Mouse (Mus musculus) spleen, postnatal 10 days (tissue): Measurements from ENCODE around the gene Abca1.

Experiments
- DNase-seq, 2 experiments: peaks; one replicate each; pipeline ENCODE4 v3.0.0; 2021 to 2022; ENCODE audit warnings: low spot score in 2 of 2

The Abca1 gene

DNA sequence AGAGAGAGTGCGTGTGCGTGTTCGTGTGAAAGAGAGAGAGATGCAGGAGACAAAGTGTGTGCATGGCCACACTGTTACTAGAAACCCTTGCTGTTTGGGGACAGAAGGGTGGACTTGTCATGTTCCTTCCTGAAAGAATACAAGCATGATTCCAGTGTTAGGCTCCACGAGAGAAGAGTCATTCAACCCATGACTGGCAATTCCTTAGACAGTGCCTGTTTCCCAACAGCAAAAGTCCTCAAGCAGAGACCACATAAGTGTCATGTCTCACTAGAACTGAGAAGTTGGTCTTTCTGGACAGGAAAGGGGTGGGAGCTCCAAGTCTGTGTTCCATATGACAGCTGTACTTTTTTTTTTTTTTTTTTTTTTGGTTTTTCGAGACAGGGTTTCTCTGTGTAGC lies 10.1 kb downstream of the Abca1 start:
- no peak for DNase-seq

DNA sequence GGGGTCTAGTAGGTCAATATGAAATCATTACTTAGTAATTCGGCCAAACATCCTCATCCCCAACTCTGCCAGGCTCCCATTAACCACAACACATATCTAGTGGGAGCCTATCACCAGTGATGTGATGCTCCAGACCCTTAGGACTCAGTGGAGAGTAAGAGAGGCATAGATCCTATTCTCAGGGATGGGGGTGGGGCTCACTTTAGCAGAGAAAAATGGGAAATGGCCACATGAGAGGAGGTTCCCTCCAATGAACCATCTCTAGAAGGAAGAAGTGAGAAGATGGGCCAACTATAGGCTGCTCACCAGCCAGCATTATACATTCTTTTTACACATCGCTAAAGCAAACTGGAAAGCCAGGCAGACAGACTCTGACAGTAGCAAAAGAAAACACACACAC lies 10.9 kb downstream of the Abca1 start:
- DNase-seq, result no peak

DNA sequence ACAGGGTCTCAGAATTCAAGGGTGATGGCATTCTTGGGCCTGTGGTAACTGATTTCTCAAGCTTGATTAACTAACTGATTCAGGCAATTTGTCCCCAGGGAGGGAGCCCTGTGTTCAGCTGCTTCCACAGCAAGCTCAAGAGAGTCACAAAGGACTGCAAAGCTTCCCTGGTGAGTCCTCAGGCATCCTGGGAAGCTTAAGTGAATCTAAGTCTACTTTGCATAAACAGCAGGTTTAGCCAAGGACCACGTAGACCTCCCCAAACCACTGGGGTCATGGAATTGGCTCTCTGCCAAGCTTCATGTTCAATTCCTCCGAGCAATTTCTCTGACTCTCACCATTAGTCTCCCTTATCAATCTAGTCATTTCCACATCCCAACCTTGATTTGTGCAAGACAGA lies 12.2 kb downstream of the Abca1 start:
- no peak for DNase-seq

DNA sequence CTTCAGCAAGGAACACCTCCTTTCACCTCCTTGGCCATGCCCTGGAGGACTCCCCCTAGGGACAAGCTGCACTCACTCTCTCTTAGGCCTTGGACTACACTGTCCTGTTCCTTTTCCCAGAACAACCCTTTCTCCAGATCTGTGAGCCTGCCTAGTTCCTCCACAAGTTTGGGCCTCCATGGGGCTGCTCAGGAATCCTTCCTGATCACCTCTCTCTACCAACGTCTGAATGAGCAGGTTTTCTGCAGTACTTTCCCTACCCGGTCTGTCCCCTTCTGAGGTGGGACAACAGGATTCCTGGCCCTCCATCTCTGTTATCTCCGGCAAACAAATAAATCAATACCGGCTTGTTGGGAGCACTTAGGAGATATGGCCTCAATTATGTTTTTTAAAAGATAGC lies 12.6 kb downstream of the Abca1 start:
- no peak for DNase-seq

DNA sequence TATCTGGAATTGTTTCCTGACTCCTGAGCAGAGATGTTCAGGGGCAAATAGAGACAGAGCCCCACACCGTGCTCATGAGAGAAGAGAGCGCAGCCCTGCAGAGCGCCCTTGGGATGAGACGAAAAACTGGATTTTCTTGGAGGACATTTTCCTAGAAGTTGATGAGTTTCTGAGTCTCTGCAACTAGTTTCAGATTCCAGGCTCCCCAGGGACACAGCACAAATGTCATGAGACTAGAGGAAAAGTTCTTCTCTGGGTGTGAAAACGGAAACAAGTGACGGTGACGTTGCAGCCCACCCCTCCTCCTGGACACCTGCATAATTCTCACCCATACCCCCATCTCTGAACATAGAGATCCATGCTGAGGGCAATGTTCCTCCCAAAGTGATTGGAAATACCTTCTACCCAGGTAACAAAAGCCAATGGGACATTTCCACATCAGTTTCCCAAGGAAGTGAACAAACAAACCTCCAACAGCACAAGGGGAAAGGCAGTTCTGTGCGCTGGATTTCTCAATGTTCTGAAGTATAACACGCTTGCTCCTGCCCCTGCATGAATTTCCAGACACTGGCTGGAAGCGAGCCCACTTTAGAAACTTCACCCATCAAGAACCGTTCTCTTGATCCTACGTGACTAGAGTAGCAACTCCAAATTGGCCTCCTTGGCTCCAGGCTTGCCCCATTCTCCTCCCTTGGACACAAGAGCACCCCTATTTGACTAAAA lies 13.3 kb downstream of the Abca1 start:
- DNase-seq, result no peak

DNA sequence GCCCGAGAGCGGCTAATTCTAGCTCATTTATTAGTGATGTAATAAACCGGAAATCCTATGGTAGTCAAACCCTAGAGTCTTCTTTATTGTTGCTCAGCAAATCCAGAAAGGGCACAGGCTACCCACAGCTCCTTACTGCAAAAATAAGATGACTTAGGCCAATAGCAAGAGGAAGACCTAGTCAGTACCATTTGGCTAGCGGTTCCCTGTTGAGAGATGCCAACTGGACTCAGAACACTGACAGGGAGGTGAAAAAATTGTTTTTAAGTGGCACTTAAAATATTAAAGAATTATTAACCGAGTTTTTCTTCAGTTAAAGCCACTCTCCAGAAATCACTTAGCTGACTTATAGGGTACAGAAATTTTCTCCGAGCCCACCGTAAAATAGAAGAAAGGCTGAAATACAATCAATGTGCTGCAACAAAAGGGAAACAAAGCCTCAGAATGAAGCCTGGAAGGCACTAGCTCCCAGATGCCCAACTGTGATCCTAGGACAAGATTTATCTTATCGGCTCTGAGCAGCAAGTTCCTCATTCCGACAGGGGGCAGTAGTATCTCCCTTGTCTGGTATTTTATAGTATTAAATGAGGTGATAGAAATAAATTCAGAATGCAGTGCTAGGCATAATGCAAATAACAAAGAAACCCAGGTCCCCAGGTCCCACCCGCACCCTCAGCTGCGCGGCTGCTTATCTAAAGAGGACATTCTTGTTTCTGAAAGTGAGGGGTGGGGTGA lies 14.1 kb downstream of the Abca1 start:
- no peak for DNase-seq

DNA sequence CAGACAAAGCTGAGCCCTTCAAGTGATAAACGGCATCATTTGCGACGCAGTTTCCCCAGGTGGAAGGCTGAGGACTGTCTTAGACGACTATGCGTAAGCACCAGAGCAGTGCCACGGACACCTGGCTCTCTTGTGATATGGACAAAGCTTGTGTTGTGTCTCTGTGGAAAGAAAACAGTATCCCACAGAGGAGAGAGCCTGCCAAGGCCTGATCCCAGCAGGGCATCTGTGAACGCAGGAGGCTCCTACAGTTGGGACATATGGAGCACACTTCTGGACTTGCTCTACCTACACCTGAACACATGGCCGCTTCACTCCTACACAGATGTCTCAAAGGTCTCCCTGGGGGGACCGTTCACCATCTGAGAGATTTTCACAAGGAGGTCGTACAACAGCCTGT lies 15.1 kb downstream of the Abca1 start:
- DNase-seq, result no peak

DNA sequence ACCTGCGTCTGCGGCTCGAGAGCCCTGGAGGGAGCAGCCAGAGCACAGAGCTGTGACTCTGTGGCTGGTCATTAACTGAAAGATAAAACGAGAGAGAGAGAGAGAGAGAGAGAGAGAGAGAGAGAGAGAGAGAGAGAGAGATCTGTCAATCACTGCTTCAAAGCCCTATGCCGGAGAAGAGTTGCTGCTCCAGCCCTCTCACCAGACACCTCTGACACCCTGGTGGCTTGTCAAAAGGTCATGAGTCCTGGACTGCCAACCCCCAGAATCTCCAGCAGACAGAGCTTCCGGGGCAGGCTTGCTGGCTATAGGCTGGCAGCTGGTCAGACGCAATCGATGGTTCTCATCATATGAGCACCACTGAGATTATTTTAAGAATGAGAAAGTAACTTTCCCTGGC lies 15.7 kb downstream of the Abca1 start:
- no peak for DNase-seq

DNA sequence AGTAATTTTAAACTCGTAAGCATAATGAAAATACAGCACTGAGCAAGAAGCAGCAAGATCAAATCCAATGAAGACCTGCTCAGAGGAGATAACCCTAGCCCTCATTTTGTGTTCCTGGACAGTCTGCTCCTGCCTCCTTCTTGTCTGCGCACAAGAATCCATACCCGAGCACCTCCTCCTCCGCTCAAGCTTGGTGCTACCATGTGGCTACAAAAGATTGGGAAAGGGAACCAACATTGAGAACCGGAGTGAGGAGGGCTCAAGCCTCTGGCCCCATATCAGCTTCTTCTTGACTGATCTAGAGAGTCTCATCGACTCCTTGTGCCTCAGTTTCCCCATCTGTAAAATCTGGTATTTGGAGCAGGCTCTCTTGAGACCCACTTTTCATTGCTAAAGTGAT lies 19.0 kb downstream of the Abca1 start:
- no peak for DNase-seq

DNA sequence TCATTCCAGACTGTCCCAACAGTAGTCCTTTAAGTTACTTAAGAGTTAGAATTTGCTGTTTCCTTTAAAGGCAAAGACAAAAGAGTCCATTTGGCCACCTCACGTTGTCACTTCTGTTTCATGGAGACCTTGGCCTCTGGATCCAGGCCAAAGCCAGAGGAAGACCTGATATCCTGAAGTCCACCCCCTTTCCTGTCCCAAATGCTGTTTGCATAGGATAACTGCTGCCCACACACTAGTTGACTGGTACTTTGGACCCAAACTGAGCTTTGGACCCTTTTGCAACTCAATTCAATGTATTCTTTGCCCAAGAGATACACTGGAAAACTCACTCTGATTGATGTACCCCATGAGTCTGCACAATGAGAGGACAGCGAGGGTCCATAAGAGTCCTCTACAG lies 20.2 kb downstream of the Abca1 start:
- no peak for DNase-seq

DNA sequence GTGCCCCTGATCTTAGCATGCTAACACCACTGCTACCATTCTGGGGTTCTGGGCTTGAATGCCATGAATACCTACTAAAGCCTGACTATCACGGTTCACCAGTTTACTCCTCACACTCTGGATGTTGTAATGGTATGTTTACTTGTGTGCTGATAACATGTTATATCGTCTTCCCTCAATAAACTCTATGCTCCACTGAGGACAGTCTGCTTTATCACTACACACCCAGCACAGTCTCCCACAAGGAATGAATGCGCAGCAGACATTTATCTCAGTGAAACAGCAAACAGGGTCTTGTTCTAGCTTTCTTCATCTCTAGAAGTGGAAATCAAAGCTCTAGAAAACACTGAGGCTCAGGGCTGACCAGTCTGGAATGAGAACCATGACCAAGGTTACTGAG lies 20.7 kb downstream of the Abca1 start:
- DNase-seq, result no peak

DNA sequence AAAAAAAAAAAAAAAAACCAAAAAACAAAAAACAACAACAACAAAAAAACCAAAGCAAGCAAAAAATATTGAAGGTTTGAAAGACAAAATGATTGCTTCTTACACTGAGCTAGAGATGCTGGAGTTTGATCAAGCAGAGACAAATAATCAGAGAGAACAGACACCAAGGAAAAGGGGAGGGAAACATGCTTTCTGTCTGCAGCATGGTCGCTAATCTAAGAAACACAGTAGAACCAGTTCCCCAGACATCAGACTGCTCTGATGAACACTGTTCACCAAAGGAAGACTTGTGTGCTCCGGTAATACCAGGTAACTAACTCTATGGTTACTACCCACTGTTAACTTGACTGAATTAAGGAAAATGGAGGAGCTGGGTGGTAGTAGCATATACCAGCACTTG lies 22.6 kb downstream of the Abca1 start:
- DNase-seq, result no peak

DNA sequence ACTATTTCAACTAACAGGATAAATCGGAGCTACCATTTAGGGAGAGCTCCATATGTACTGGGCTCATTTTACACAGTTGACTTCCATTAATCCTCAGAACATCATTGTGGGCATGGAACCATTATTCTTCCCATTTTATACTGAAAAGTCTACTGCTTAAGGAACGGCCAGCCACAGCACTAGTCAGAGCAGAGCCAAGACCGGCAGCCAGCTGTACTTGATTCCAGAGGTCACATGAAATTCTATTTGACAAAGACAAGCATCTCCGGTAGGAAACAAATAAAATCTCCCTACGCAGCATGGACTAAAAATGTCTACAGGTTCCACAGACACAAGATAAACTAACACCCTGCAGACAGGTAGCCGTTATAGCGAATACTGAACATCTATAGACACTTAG lies 24.9 kb downstream of the Abca1 start:
- DNase-seq, result no peak

DNA sequence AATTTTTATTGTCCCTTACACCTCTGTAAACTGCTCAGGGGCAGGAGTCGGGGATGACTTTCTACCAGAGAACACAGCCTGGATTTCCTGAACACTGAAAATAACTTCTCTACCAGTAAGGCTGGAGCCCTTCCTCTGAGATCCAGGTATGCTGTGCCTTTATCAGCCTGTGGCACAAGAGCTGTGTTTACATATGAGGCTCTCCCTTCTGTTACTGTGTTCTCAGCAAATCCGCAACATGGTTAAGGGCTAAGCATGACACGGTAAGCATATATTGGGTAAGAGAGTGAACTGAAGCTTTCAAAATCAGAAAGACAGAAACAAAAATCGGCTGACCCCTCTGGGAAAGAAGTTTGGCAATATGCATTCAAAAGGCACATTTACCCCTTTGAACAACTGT lies 25.7 kb downstream of the Abca1 start:
- no peak for DNase-seq

DNA sequence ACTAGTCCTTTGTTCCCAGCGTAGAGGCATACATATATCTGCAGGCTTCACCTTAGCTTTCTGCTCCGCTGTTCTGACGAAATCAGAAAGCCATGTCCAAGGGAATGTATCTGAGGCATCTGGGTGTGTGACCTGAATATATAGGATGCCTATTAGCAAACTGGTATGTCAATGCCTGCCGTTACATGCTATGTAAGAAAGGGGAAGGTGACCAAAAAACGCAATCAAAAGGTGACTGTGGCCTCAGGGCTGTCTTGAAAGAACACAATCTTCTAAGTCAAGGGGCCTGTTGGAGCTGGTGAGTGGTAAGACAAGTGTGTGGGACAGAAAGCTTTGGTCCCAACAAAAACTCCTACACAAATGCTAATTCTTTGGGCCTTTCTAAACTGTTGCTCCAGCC lies 28.2 kb downstream of the Abca1 start:
- DNase-seq, result no peak

DNA sequence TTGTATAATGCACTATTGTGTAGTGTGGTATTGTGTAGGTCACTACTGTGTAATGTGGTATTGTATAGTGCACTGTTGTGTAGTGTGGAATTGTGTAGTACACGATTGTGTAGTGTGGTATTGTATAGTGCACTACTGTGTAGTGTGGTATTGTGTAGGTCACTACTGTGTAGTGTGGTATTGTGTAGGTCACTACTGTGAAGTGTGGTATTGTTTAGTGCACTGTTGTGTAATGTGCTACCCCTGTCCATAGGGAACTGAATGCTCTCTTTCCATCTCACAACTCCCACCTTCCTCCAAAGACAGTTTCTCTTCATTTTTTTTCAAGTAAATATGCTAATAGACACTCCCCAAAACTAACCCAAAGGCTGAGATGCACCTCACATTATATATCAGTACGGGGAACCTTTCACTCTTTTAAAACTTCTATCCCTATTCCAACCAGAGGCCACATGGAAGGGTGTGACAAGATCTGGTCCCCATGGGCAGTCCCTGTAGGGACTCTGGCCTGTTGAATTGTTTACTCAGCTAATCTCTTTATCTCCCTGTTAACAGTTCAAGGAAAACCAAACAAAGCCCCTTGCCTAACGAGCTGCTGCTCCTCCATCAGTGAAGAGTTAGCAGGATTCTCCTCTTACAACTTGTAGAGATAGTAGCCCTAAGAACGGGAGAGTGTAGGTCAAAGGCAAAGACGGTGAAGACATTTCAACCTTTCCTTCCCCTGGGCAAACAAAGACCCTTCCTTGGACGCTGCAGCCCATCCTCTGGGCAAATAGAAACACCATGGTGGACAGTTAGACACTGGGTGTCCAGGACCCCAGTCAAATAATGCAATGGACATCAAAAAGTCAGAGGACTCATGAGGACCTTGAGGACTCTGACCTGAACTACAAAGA lies 28.8 kb downstream of the Abca1 start:
- no peak for DNase-seq

DNA sequence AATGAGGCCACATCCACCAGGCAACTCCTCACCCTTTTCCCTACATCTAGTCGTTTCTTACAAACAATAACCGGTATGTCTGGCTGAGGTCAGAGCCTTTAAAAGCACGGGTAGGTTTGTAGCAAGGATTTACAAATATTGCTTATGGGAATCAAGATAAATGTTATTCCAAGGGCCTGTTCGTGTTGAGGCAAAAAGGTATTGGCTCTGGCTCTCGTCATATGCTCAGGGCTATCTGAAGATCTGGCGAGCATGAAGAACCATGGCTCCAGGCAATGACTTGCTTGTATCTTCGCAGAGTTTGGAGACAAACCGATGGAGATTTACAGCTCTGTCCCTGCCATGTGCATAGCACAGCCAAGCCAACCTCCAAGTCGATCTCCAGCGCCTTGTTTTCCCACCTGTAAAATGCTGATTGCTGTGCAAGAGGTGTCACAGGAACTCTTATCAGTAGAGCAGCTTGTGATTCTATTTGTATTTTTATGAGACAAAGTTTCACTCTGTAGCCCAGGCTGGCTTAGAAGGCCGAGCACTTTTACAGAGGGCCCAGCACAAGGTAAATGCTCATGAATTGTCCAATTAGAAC lies 29.9 kb downstream of the Abca1 start:
- DNase-seq, result no peak

DNA sequence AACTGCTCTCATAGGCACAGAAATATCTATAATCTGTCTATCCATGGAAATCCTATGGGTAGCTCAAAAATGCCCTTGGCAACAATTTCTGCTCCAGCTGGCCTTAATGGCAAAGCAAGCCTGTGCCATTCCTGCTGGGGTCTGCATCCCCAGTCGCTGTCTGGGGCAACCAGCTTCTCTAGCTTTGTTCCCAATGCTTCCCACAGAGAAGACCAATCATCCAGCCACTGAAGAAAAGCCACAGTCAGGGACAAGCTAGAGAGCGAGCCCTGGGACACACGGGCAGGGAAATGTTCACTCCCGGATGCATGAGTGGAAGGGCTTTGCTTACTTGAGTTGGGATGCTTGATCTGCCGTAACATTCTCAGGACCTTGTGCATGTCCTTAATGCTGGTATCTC lies 32.4 kb downstream of the Abca1 start:
- DNase-seq, result no peak

DNA sequence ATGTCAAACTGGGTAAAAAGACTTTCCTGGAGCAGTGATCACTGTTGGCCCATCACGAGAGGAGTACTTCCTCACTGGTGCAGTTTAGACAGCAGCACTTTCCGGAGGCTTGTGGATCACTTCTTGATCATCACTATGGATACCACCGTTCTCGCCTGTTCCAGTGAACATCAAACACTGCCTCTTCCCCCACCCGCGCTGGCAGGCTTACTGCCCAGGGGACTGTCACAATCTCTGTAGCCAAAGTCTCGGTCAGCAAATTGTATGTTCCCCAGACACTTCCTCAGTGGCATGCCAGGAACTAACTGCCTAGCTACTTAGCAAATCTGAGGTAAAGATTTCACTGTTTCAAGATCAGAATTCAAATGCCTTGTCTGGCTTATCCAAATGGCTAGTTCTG lies 32.9 kb downstream of the Abca1 start:
- no peak for DNase-seq

DNA sequence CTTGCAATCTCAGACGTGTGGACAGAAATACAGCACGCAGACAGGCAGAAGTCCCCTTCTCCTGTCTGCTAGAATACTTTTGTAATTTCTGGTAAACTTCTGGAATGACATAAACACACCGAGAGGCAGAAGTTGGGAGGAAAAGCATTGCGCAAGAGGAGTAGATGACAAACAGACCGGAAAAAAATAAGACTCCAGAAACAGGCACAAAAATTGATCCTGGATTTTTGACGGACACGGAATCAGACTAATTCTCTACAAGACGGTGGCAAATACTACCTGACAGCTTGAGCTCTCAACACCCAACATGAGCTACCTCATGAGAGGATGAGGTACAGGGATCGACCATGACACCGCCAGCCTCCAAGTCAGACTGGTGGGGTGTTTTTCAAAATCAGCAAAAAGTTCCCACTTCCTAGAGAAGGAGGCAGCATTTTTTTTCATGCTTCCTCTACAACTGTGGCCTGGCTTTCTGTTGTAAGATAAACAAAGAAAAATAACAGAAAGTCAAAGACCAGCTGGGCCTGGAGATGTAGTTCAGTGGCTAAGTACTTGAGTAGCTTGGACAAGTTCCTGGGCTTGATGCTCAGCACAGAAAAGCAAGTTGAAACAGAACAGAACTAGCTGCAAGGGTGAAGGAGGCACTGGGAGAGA lies 34.7 kb downstream of the Abca1 start:
- no peak for DNase-seq

DNA sequence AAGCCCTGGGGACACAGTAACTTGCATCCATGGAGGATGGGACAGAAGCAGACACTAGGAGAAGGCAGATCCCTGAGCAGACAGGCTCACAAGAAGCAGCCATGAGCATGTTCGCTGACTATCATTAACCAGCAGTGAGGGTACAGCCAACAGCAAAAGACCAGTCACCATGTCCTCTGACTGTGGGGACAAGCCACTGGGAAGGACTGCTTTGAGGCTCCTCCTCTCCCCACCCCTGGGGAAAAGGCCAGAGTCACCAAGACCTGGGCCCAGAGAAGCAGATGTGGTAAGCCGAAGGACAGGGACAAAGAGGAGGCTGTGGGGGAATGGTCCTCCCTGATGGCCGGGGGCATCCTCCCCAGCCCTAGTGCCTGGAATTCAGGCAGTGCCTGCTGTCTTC lies 37.4 kb downstream of the Abca1 start:
- DNase-seq, result no peak
